Comparison of ENCODE assay signal across 27 mouse cellular contexts in genomic region chr1:58775361-58775760, GRCm38 (mm10).
"Had no signal": no experiment of that assay in that cellular context is flagged by ENCODE, and none has a peak within 500 bp of the region (broad histone marks: within the 10 kb centered on the region; RNA-seq: fewer than 3 reads in every experiment).

No protein-coding gene starts in this region.

- H3K4me3 ChIP-seq: embryonic facial prominence, embryonic 10.5 days; embryonic facial prominence, embryonic 12.5 days; embryonic facial prominence, embryonic 13.5 days; embryonic facial prominence, embryonic 15.5 days; erythroblast, embryonic 14.5 days; forebrain, embryonic 10.5 days; forebrain, embryonic 12.5 days; forebrain, embryonic 13.5 days; forebrain, embryonic 15.5 days; gastrocnemius, adult 2 months had no signal

- DNase-seq: cerebellum, adult 2 months; cerebellum, adult 8-10 months; cerebellum, adult 9-10 months; cerebellum, adult 9-11 months; cerebellum, postnatal 10 days; cerebellum, postnatal 14 days; cerebellum, postnatal 25 days; cerebellum, postnatal 36 days; embryo, embryonic 11 days; forebrain, postnatal 0 days; gastrocnemius, adult 2 months; gastrocnemius, postnatal 10 days; gastrocnemius, postnatal 14 days; gastrocnemius, postnatal 25 days; gastrocnemius, postnatal 36 days; heart, adult 18-20 months had no signal

- ATAC-seq: forebrain, embryonic 13.5 days; forebrain, embryonic 14.5 days; forebrain, embryonic 15.5 days; forebrain, embryonic 16.5 days; forebrain, postnatal 0 days had no signal

- H3K36me3 ChIP-seq: embryonic facial prominence, embryonic 10.5 days; embryonic facial prominence, embryonic 12.5 days; embryonic facial prominence, embryonic 13.5 days; embryonic facial prominence, embryonic 15.5 days; forebrain, embryonic 10.5 days; forebrain, embryonic 12.5 days; forebrain, embryonic 15.5 days had no signal

- H3K4me1 ChIP-seq: embryonic facial prominence, embryonic 10.5 days; embryonic facial prominence, embryonic 12.5 days; embryonic facial prominence, embryonic 13.5 days; embryonic facial prominence, embryonic 15.5 days; forebrain, embryonic 10.5 days; forebrain, embryonic 12.5 days; forebrain, embryonic 13.5 days; forebrain, embryonic 15.5 days had no signal

- H3K27me3 ChIP-seq: embryonic facial prominence, embryonic 12.5 days; embryonic facial prominence, embryonic 13.5 days; embryonic facial prominence, embryonic 15.5 days; forebrain, embryonic 12.5 days; forebrain, embryonic 13.5 days; forebrain, embryonic 15.5 days had no signal

- H3K9ac ChIP-seq: embryonic facial prominence, embryonic 12.5 days; embryonic facial prominence, embryonic 13.5 days; embryonic facial prominence, embryonic 15.5 days; forebrain, embryonic 12.5 days; forebrain, embryonic 13.5 days; forebrain, embryonic 15.5 days; forebrain, postnatal 0 days had no signal

- H3K27ac ChIP-seq: embryonic facial prominence, embryonic 10.5 days; embryonic facial prominence, embryonic 12.5 days; embryonic facial prominence, embryonic 13.5 days; embryonic facial prominence, embryonic 15.5 days; forebrain, embryonic 10.5 days; forebrain, embryonic 12.5 days; forebrain, embryonic 13.5 days; forebrain, embryonic 15.5 days; gastrocnemius, adult 2 months had no signal
